Mouse (Mus musculus) heart, embryonic 14.5 days (tissue): ENCODE measurements around the gene Naa40. TPM values are rescaled to one million over a fixed set of nuclear protein-coding genes. Genes with fewer than 3 reads are reported as not detected.

Experiments
- ATAC-seq: fragments of 200-750 bp; cut with Nextera tagmentation; 2 replicates; pipeline ENCODE4 v1.8.0; 2017; ENCODE audit warnings: low read depth, moderate TSS enrichment; ENCODE audit not compliant: insufficient number of reproducible peaks, insufficient read depth, low FRiP score
- H3K27ac ChIP-seq, 2 experiments: fragments of 200-500 bp in 1 of 2; fragments of 300-500 bp in 1 of 2; sonication (generic) in 1 of 2; replicated peaks in 1 of 2; 2 replicates each; pipeline ENCODE4 v1.5.1; 2012 to 2014; ENCODE audit warnings: low read depth in 2 of 2, low read length in 2 of 2, control low read depth in 1 of 2, mild to moderate bottlenecking in 1 of 2, mixed read lengths in 1 of 2; ENCODE audit not compliant: control insufficient read depth in 1 of 2, insufficient read depth in 1 of 2
- H3K27me3 ChIP-seq: fragments of 300-500 bp; sonication (generic); 2 replicates; pipeline ENCODE4 v1.6.1; 2014; ENCODE audit warnings: mild to moderate bottlenecking, low read length, control low read depth; ENCODE audit not compliant: control insufficient read depth, insufficient read depth
- H3K36me3 ChIP-seq: fragments of 300-500 bp; sonication (generic); 2 replicates; pipeline ENCODE4 v1.6.1; 2014; ENCODE audit warnings: mild to moderate bottlenecking, control low read depth, low read length, mixed read lengths; ENCODE audit not compliant: control insufficient read depth, insufficient read depth
- H3K4me1 ChIP-seq, 2 experiments: fragments of 200-500 bp in 1 of 2; fragments of 300-500 bp in 1 of 2; sonication (generic) in 1 of 2; 2 replicates each; pipeline ENCODE4 v1.6.1; 2012 to 2014; ENCODE audit warnings: low read length in 2 of 2, control low read depth in 1 of 2, mixed read lengths in 1 of 2; ENCODE audit not compliant: control insufficient read depth in 2 of 2, insufficient read depth in 2 of 2
- H3K4me2 ChIP-seq: fragments of 300-500 bp; sonication (generic); 2 replicates; pipeline ENCODE4 v1.6.1; 2014; ENCODE audit warnings: mild to moderate bottlenecking, low read length
- H3K4me3 ChIP-seq, 2 experiments: fragments of 200-500 bp in 1 of 2; fragments of 300-500 bp in 1 of 2; sonication (generic) in 1 of 2; 2 replicates each; pipeline ENCODE4 v1.5.1; 2012 to 2014; ENCODE audit warnings: low read length in 2 of 2, mild to moderate bottlenecking in 2 of 2, control low read depth in 1 of 2, low read depth in 1 of 2, moderate library complexity in 1 of 2; ENCODE audit not compliant: control insufficient read depth in 1 of 2, insufficient read depth in 1 of 2
- H3K9ac ChIP-seq: fragments of 300-500 bp; sonication (generic); 2 replicates; pipeline ENCODE4 v1.6.1; 2014; ENCODE audit warnings: mild to moderate bottlenecking, low read length
- H3K9me3 ChIP-seq: fragments of 300-500 bp; sonication (generic); 2 replicates; pipeline ENCODE4 v1.6.1; 2016; ENCODE audit warnings: low read length, control low read depth; ENCODE audit not compliant: control insufficient read depth
- WGBS: fragments of 180-500 bp; shearing (Covaris S2); extraction: QIAGEN DNeasy Blood & Tissue Kit; methylation state at CpG from one replicate; pipeline ENCODE4 v1.1.7; 2014; 5-methylcytosine and 5-hydroxymethylcytosine counted together
- polyA plus RNA-seq: library from polyadenylated mRNA; unstranded; fragments of >200 nt; fragmentation: Nextera tagmentation; extraction: Ambion mirVana; gene quantifications from 2 replicates; pipeline ENCODE4 v1.2.1, GENCODE M21; 2014

The Naa40 gene
- polyA plus RNA-seq, result 55.9 and 58.5 TPM in 2 replicates

- WGBS, result under 1% methylated on average over 72 of the region's 80 CpGs
- H3K4me3 ChIP-seq, result peak within 1 kb of the TSS; percentile 64 to 79
- peak within 1 kb of the TSS; percentile 57 to 89 for H3K27ac ChIP-seq
- H3K36me3 ChIP-seq, result peaks cover 29% of the 10 kb centered on the region
- peaks cover 2% of the 10 kb centered on the region; the same call in 1 of the 2 replicates for H3K9me3 ChIP-seq
- peak within 1 kb of the TSS; percentile 92 for H3K9ac ChIP-seq
- H3K4me2 ChIP-seq, result peak within 1 kb of the TSS; percentile 80
- peaks cover 2 to 21% of the 10 kb centered on the region in 2 experiments for H3K4me1 ChIP-seq
- H3K27me3 ChIP-seq, result no peaks in the 10 kb centered on the region
- ATAC-seq, result peak; percentile 94
Measured at GRCm38 (mm10) chr19:7240782-7241690, at the start of gene Naa40. TSS of gene Naa40 (minus strand) at chr19:7241183.

GRCm38 (mm10) chr19:7289767-7290166 lies 48.8 kb upstream of the Naa40 start:
- peaks cover 22 to 40% of the 10 kb centered on the region in 2 experiments for H3K4me1 ChIP-seq
- no peak overlapping the region for H3K9ac ChIP-seq
- 8% methylated on average over 2 of the region's 2 CpGs for WGBS
- no peak for ATAC-seq
- H3K4me3 ChIP-seq, result no peak overlapping the region
- H3K27ac ChIP-seq, result no peak overlapping the region
- H3K9me3 ChIP-seq, result no peaks in the 10 kb centered on the region
- no peak overlapping the region for H3K4me2 ChIP-seq
- H3K27me3 ChIP-seq, result no peaks in the 10 kb centered on the region
- peaks cover 32% of the 10 kb centered on the region for H3K36me3 ChIP-seq

DNA sequence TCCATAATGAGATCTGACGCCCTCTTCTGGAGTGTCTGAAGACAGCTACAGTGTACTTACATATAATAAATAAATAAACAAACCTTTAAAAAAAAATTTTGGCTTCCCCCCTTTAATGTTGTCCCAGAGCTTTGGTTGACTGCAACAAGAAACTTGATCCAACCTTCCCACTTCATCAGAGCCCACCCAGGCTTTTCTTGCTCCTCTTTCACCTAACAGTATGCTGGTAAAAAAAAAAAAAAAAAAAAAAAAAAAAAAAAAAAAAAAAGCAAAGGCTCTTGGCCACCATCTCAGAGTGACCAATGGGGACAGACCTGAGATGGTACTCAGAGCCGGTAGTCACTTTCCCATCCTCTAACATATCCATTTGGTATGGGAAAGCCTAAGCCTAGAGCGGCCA lies 47.3 kb upstream of the Naa40 start:
- H3K36me3 ChIP-seq, result peaks cover 47% of the 10 kb centered on the region
- no peak overlapping the region for H3K9ac ChIP-seq
- WGBS, result 78% methylated on average over 3 of the region's 3 CpGs
- no peak overlapping the region for H3K4me3 ChIP-seq
- peaks cover 11 to 25% of the 10 kb centered on the region in 2 experiments for H3K4me1 ChIP-seq
- no peak overlapping the region for H3K27ac ChIP-seq
- no peak overlapping the region for H3K4me2 ChIP-seq
- ATAC-seq, result no peak
- H3K9me3 ChIP-seq, result no peaks in the 10 kb centered on the region
- no peaks in the 10 kb centered on the region for H3K27me3 ChIP-seq

DNA sequence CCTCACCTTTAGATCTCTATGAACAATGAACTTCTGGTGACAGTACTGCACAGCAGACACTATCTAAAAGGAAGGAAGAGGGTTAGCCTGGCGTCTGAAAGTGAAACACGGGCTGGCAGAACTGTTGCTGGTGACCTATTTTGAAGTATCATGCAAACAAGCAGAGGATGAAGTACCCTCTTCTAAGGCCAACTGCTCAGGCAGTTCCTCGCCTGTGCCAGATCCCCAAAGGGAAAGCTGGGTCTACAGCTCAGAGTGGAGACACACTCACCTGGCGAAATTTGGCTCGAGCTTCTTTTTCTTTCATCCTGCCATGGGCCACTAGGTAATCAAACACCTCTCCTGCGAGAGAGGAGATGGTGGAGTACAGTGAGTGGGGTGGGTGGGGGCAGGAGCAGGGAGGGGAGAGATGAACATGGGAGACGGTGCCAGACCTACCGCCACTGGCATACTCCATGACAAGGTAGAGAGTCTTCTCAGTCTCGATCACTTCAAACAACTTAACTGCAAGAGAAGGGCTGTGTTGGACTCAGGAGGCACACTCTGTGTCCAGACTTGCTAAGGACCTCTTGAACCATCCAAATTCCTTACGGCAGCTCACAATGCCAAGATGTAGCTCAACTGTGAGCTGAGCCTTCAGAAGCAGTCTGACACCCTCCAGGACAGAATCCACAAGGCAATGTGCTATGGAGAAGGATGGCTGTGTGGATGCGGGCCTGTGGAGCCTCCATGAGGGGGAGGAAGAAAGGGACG lies 45.8 kb upstream of the Naa40 start:
- 79% methylated on average over 12 of the region's 12 CpGs for WGBS
- H3K4me1 ChIP-seq, result peaks cover 7 to 14% of the 10 kb centered on the region in 2 experiments
- no peak; the same call in 1 of the 2 replicates for ATAC-seq
- H3K4me3 ChIP-seq, result no peak overlapping the region
- no peak overlapping the region for H3K27ac ChIP-seq
- H3K36me3 ChIP-seq, result peaks cover 63% of the 10 kb centered on the region
- no peaks in the 10 kb centered on the region for H3K9me3 ChIP-seq
- H3K9ac ChIP-seq, result no peak overlapping the region
- no peaks in the 10 kb centered on the region for H3K27me3 ChIP-seq
- H3K4me2 ChIP-seq, result no peak overlapping the region

DNA sequence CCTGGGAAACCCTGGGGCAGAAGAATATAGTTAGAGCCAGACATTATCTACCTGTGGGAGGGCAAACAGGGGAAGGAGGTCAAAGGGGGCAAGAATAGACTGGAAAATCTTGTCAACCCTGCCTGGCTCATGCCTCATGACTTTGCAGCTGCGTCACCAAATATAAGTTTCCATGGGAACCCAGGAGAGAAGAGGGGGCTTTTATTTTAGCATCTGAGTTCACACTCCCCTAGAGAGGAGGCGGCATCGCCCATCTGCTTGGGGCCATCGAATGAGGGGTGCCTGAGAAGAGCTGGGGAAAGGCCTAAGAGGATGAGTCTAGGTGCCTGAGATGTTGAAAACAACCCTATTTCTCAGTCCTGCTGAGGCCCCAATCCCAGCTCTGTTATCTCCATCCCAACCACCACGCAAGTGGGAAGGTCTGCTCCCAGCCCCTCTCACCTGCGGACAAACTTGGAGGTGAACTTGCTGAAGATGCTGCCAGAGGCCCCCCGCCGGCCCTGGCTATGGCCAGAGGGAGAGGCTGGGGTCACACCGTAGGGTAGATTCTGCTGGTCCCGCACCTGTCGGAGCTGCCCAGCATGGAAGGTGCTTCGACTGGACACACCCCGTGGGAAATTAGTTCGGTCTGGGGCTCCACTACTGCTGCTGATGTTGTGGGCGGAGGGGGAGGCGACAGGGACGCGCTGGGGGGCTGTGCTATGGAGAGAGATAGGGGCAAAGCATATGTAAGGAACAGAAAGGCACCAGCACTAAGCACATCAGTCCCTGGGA lies 39.8 kb upstream of the Naa40 start:
- H3K27ac ChIP-seq, result no peak overlapping the region
- peaks cover 100% of the 10 kb centered on the region for H3K36me3 ChIP-seq
- no peak overlapping the region for H3K4me2 ChIP-seq
- no peak overlapping the region for H3K9ac ChIP-seq
- H3K9me3 ChIP-seq, result no peaks in the 10 kb centered on the region
- WGBS, result 84% methylated on average over 18 of the region's 18 CpGs
- H3K27me3 ChIP-seq, result no peaks in the 10 kb centered on the region
- ATAC-seq, result no peak
- peaks cover 3 to 13% of the 10 kb centered on the region in 2 experiments; a peak in 3 of 4 replicates for H3K4me1 ChIP-seq
- H3K4me3 ChIP-seq, result no peak overlapping the region

DNA sequence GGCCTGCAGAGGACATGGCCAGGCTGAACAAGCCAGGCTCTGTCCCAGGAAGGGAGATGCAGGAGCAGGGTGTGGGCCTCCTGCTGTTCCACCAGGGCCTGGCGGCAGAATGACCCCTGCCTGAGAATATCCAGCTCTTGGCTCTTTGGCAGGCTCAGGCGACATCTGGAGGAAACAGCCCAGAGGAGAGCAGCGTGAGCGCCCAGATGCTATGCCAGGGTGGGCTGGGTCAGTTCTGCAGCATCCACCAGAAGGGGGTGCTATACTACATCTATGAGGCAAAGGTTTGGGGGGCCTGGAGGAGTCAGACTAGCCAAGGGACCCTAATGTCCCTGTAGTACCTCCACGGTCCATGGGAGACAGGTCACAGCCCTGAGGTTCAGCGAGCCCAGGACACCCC lies 38.1 kb upstream of the Naa40 start:
- no peak for ATAC-seq
- WGBS, result 39% methylated on average over 6 of the region's 6 CpGs
- peaks cover 96% of the 10 kb centered on the region for H3K36me3 ChIP-seq
- peaks cover 9 to 27% of the 10 kb centered on the region in 2 experiments; a peak in 3 of 4 replicates for H3K4me1 ChIP-seq
- H3K4me3 ChIP-seq, result no peak overlapping the region
- no peak overlapping the region for H3K27ac ChIP-seq
- H3K9me3 ChIP-seq, result no peaks in the 10 kb centered on the region
- 0 out of 2 replicates have a peak overlapping the region, but pooled peaks have one; percentile 30 for H3K9ac ChIP-seq
- no peak overlapping the region for H3K4me2 ChIP-seq
- no peaks in the 10 kb centered on the region for H3K27me3 ChIP-seq
